Mouse (Mus musculus) lung, postnatal 14 days (tissue): ENCODE results near the gene Abcc4.
"Not testable (repeated sequence)": the region's sequence is repeated elsewhere in the genome, so short reads cannot be mapped to it uniquely, and the experiment has no call there.

Experiments
- DNase-seq: peaks from one replicate; pipeline ENCODE4 v3.0.0; 2021

Abcc4 gene

DNA sequence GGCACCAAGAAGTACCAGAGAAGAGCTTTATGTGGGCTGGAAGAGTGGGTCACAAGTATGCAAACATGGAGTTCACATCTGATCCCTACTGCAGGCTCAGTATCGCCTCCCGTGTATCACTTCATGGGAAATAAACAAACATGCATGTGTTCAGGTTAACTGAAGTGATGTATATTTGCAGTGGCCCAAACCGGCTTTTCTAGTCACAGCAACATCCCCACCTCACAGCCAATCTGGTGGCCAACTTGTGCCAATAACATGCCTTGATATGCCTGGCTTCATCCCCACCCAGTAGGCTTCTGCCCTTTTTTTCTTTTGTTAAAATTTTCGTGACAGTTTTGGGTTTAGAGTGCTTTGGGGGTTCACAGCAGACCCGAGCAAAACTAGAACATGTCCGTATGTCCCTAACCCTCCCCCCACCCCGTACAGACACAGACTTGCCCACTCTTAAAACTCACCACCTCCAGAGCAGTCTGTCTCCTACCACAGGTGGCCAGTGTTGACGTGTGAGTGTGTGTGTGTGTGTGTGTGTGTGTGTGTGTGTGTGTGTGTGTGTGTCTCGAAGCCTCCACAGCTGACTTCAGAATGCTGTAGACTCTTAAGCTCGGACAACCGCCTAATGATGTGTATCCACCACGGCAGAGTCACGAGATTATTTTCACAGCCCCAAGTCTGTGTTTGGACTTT, 29.6 kb downstream of the Abcc4 start:
- DNase-seq, result no peak

DNA sequence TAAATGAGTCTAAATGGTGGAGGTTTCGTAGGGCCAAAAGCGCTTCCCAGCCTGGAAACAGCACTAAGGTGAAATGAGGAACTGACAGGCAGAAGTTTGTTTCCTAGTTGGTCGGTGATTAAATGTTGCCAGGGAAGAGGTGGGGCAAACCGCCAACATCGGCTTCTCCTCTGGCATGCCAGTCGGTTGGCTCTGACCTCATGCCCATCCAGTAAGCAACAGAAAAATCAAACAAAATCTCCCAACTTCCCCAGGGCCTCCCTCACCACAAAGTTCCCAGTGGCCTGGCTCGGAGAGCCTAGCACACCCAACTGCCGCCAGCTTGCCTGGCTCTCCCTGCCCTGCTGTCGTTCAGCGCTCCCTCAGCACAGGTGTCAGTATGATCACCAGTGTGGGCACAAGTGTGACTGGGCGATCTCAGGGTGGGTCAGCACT, 31.3 kb downstream of the Abcc4 start:
- no peak for DNase-seq

DNA sequence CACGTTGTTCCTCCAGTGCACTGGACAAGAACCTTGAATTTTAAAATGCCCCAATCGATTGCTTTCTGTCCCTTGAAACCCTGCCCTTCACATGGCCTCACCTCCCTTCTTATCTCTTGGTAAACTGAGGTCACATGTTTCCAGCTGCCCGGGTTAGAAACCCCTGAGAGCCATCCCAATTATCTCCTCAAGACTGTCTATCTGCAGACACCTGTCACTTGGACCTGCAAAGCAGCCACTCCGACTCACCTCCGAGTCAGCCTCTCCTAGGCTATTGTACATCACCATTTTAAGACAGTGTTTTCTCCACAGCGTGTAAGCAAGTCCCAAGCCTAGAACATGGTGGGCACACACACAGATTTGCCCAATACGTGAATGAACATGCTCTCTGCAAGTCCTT, 31.8 kb downstream of the Abcc4 start:
- no peak for DNase-seq

DNA sequence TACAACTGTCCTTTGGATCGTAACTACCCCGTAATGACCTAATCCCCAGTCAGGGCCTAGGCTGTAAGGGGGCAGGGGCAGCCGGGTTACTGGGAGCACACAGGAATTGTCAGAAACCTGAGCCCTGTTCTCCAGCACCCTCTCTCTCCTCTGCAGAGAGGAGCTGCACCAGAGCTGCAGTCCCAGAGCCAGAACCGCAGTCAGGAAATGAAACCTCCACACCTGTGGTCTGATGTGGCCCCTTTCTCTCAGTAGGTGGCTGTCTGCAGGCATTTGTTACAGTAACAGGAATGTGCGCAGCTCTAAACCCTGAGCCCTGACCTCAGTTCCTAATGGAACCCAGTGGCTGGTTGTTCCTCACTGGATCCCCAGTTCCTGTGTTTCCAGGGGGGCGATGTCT, 32.5 kb downstream of the Abcc4 start:
- DNase-seq, result no peak

DNA sequence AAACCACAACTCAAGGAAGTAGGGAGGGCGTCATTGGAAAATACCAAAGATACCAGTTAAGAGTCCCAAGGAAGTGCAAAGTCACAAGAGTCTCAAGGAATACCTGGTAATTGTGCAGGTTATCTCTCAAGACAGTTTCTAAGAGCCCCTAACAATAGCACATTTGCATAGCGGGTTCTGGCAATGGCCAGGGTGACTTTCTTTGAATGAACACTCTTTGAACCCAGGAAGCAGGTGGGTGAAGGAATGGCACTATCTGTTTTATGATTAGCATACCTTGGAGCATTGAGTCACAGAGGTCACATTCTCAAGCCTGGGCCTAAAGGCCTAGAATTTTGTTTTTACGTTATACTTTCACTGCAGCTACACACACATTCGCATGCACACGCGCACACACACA, 33.1 kb downstream of the Abcc4 start:
- not testable (repeated sequence) for DNase-seq

DNA sequence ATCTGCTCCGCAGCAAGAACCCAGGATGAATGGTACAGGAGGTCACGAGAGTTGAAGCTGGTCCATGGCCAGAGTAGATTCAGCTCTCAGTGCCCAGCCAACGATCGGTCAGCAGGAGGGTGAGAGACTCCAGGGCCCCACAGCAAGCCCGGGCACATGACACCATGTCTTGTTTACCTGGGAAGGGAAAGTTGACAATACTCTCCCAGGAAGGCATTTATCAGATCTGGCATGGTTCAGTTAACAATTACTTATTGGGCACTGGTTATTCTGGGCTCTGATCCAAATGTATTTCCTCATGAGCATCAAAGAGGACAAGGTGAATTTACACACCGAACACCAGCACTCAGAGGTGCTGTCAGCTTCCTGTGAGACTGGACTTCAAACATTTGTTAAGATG, 38.5 kb downstream of the Abcc4 start:
- DNase-seq, result no peak

DNA sequence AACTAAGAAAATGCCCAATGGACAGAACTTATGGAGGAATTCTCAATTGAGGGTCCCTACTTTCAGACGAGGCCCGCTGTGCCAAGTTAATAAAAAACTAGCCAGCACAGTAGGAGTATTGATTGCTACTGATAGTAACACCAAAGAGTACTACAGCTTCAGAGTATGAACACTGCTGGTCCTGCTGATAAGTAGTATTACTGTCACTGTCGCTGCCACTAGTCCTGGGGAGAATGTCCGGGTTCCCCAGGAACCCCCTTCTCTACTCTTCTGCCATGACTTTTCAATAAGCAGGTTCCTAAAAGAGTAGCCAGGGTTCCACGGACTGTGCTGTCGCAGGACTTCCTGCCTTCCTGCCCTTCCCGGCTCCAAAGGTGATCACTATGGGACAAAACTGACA, 41.4 kb downstream of the Abcc4 start:
- no peak for DNase-seq

DNA sequence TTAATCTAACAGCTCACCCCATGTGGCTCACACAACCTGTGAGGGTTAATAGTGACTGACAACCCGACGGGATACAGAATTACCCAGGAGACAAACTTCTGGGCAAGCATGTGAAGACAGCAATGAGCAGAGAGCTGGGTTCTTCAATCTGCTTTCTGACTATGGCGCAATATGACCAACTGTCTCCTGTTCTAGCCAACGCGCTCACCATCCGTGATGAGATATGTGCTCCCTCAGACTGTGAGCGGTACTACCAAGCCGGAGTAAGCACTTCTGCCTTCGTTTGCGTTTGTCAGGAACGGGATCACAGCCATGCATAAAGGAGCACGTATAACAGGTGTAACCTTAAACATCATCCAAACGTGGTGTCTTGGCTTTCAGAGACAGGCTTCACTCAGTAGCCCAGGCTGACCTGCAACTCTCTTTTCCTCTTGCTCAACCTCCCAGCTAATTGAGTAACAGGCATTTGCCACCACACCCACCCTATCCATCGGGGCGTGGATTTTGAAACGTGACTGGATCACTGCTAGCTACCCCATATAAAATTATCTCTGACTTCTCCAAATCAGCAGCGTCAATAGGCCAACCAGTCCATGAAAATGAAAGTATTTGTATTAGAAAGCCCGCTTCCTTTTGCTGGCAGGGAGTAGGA, 43.3 kb downstream of the Abcc4 start:
- DNase-seq, result no peak

DNA sequence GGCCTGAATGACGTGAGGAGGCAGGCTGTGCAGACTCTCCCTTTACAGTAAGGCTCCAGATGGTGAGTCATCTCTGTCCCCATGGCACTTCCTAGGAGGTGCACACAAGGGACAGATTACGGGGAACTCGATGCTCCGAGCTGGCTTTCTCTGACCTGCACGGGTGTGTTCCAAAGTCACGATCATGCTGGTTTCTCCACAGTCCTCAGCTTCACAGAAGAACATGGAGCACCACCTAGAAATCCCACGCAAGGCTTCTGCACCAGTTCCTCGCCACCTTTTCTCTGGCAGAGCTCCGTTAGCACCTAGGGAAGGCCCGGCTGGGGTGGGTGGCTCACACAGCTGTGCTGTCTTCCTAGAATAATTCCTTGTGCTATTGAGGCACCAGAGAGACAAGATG, 43.9 kb downstream of the Abcc4 start:
- no peak for DNase-seq

DNA sequence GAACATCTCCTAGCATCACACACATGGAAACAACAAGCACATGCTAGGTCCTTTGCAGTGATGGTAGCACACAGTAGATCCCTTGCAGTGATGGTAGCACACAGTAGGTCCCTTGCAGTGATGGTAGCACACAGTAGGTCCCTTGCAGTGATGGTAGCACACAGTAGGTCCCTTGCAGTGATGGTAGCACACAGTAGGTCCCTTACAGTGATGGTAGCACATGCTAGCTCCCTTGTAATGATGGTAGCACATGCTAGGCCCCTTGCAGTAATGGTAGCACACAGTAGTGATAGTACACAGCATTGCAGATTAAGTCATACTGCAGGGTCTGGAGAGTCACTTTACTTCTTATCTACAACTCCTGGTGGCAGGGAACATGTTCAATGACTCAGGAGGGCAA, 46.8 kb downstream of the Abcc4 start:
- no peak for DNase-seq

DNA sequence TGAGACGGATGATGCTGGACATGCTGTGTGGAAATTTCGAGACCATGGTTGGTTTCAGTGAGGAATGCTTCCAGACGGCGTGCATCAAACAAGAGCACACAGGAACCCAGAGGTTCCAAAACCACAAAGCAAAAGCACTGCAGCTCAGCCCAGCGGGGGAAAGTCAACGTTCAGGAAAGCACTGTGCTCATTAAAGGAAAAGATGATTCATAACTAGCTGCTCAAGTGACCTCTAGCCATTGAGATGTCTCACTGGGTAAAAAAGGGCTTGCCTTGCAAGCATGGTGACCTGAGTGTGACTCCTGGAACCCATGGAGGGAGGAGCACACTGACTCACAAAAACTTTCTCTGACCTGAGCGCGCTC, 47.7 kb downstream of the Abcc4 start:
- DNase-seq, result no peak

DNA sequence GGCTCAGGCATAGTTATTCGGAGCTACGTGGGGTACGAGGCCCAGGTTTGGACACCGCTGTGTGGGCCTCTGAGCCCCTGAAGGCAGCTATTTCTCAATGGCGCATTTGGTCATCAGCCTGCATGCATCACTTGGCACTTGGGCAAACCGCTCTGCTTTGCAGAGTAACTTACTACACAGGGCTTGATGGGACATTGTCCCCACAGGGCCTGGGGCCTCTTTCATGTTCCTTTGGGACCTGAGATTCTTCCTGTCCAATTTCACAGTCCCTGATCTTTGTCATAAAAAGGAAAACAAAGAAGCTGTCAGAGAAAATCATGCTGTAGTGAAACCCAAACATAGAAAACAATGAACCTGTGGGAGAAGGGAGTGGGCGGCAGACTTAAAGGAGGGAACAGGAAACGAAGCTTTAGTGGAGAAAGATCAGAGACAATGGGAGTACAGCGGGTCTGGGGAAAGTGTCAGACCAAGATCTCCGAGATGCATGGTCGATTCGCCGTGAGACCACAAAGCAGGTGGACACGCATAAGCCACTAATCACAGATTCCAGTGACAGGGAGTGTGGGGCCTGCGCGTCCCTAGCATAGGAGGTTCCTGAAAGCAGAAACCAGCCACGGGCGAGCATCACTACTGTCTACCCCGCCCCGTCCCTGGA, 48.2 kb downstream of the Abcc4 start:
- DNase-seq, result no peak

DNA sequence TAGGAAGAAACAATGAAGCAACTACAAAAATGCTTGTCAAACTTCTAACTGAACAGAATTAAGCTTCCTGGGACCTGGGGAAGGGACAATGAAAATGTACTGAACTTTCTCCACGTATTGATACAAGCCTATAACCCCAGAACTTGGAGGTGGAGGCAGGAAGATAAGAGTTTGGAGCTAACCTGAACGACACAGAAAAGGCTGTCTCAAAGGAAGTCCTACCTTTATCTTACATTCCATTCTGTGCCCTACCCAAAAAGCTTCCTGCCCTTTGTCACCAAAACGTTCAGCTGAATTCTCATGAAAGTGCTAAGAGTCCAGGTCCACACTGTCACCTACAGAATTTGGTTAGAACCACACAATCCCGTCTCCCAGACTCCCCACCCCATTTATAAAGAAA, 48.8 kb downstream of the Abcc4 start:
- DNase-seq, result no peak

DNA sequence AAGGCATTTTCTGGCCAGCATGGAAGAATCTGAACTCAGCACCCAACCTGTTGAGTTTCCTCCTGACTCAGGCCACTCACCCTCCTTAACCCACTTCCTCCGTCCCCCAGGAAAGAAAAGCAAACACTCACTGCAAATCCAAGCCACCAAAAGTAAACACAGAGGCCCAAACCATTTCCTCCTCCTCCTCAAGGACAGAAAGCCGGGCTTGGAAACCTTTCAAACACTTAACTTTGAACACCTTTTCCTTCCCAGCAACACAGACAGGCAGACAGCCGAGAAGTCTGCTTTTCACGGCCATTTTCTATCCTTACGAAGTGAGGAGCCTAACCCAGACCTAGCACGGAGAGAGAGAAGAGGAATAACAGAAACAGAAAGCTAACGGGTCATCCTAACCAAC, 50.0 kb downstream of the Abcc4 start:
- DNase-seq, result no peak

DNA sequence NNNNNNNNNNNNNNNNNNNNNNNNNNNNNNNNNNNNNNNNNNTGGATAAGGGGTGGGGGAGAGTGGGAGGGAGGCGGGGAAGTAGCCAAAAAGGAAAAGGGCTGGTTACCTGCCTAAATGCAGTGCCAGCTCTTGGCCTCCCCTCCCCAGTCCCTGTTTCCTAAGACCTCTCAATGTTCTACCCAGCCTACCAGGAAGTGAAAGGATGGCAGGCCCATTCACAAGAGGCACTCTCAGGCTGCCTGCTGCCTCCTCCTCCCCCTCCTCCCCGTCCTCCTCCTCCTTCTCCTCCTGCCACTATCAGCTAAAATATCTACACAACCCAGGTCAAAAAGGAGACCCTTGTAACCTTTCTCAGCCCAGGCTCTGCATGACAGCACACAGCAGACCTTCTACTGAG, 51.1 kb downstream of the Abcc4 start:
- DNase-seq, result no peak

DNA sequence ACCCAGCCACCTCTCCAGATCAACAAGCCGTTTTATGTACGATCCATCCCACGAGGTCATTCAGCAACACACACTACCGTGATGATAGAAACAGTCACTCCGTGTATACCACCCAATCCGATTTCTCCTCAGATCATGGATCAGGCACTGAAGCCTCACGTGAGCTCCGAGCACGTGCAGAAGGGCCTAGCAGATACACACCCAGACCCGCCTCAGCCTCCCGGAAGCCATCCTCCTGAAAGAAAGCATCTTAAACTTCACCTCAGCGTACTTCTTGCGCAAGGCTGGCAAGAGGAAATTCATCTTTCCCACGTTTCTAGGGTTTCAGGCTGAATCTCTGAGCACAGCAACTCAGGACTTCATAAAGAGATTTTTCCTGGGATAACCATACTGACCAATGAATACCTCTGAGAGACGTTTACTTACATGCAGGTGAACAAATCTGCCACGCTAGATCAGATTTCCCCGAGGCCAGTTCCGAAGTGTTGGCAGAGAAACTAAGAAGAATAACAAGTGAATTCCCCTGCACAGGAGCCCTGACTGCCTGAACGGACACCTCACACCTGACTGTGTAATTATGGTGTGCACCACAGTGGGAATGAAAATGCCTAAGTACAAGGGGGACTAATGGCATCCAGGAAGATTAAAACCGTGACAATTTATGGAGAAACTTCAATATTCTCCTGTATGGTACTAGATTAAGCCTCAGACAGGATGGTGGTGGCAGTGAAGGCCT, 54.1 kb downstream of the Abcc4 start:
- no peak for DNase-seq

DNA sequence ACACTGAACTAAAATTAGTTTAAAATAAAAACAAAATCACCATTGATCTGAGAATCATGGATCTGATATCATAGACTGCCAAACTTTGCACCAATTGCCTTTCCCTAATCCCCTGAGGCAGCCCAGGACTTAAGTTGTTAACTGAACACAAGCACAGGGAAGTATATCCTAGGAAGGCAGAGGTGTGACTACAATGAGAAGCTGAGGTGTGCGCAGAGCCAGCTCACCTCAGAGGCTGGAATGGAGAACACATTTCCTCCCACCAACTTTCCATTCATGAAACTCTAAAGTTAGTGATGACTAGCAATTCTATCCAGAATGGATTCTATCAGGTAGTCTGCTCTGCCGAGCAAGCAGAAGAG, 56.1 kb downstream of the Abcc4 start:
- DNase-seq, result no peak

DNA sequence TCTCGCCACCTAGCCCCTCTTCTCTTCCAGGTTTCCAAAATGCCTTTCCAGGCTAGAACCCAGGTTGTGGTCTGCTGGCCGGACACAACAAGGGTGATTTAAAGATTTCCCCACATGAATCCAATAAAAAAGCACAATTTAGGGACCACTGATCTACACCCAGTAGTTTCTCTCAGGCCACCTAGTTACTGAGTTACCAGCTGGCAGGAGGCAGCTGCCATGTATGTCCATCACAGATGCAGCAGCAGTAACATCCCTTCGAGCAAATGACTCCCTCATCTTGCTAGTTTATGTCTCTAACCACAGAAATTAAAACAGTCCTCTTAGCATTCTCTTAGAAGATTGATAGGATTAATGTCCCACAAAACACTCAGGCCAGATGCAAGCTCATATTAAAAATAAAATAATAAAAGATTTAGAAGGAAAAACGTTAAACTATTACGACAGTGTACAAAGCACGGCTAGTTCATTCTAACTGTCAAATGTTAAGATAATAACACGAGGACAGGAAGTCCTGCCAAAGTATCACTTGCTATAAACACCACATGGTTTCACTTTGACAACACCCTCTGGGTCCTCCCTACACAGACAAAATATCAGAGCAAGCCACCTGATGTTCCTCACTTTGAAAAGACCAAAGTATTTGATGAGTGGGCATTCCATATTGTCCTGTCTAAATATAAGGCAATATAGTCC, 56.7 kb downstream of the Abcc4 start:
- DNase-seq, result no peak

DNA sequence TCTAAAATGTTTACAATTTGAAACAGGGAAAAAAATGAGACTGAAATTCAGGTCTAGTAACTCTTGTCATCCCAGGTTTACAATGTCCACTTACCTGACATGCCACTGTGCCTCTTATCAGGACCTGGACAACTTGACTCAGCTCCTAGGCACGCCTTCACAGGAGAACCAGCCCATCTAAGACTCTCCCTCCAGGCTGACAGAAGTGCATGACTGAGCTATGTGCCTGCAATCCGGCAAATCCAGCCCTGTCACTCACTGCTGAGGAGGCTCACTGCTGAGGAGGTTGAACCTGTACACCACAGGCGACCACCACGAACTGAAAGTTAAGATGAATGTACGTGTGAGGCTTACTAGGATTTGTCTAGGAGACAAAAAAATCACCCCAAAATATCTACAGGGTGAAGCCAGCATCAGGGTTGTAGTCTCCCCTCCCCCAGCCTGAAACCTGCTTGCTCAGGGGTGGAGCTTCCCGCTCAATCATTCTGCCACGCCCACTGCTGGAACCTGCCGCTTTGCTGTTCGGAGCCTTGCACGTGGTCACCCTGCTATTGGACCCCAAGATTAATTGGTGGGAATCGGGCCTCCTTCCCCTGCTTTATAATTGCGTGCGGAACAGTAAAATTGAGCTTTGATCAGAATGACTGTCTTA, 63.0 kb downstream of the Abcc4 start:
- DNase-seq, result not testable (repeated sequence)

DNA sequence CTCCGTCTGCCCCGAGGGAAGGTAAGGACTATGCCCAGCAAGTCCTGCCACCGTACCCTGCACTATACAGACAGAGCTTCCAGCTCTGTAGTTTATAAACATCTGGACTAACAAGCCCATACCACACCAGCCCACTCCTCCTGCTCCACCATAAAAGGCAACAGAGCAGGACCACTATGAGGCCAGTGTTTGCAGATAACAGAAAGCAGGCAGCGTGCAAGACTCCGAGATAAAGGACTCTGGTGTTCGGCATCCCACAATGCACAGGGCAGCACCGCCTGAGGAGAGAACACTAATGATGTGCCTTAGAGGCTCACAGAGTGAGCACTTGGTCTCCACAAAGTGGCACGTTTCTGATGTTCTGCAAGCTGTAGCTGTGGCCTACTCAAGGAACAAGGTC, 63.9 kb downstream of the Abcc4 start:
- DNase-seq, result no peak

DNA sequence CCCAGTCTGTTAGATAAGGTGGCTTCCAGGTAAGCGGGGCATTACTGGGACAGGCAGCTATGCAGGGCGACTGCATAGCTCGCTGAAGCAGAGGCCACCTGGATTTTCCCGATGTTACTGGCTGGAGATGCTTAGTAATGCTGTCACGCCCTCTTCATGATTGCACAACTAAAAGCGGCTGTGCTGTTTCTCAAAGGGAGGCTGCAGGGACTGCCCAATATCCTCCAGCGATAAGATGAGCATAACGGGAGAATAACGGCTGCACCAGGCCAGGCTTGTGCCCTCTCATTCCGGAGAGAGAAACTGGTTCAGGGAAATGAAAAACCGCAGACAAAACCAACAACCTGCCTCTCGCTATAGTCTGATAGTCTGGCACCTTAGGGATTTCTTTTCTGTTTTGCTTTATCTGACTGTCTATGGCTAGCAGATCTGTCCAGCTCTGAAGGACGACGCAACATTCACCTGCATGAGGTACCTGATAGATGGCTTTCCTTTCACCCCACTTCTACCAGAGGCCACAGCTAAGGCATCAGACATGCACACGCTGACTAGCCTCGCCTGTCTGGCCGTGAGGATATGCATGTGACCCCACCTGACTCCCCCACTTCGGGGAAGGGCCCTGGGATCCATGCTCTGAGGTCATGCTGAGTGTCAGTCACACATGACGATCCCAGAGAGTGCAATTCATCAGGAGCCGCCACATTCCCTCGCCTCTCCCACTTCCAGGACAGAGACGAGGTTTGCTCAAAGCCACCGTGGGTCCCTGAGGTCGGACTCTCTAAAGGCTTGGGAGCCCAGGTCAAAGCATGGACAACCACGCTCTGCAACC, 67.4 kb downstream of the Abcc4 start:
- no peak for DNase-seq
